Mouse (Mus musculus): ENCODE measurements at regions not wholly inside any gene's neighbourhood (a gene's known extent, or its start where the extent isn't known, plus 50 kb on each side); places are given as distances from the start of the nearest gene placed in this dataset.

- DNase-seq = peak; percentile 7
Measured at GRCm38 (mm10) chrX:33416321-33416720, 103.1 kb downstream of the Btbd35f12 start.

Data from right cerebral cortex, adult 18-20 months (tissue).